Mouse (Mus musculus) megakaryocyte-erythroid progenitor cell, adult 5-6 weeks (primary cell): Measurements from ENCODE around the gene Gm9837. TPM values are rescaled to one million over a fixed set of nuclear protein-coding genes. Genes with fewer than 3 reads are reported as not detected.
A peak's percentile ranks its signal among the peaks of the same experiment; 100 is the strongest.

ENCODE experiments used
- ATAC-seq: replicated peaks from 2 replicates; pipeline ENCODE4 v1.8.0; 2016; ENCODE audit warnings: mild to moderate bottlenecking, inconsistent platforms; ENCODE audit not compliant: severe bottlenecking, poor library complexity, low FRiP score, low TSS enrichment
- total RNA-seq, 2 experiments: library from RNA; stranded (forward) in 1 of 2; stranded (reverse) in 1 of 2; fragments of 200-1000, 215-1000 nt in 1 of 2; fragments of >200 nt in 1 of 2; fragmentation: Nextera tagmentation in 1 of 2; gene quantifications; 2 replicates each; pipeline ENCODE4 v1.2.3; 2014 to 2017

The Gm9837 gene
- total RNA-seq (2014; fragmentation: Nextera tagmentation) (not detected in 2 replicates), total RNA-seq (2017) (not detected in 2 replicates)

GRCm38 (mm10) chr11:53469968-53470695, at the start of gene Gm9837:
Gene Gm9837 (minus strand): TSS chr11:53470479.
- ATAC-seq: peak; percentile 89

DNA sequence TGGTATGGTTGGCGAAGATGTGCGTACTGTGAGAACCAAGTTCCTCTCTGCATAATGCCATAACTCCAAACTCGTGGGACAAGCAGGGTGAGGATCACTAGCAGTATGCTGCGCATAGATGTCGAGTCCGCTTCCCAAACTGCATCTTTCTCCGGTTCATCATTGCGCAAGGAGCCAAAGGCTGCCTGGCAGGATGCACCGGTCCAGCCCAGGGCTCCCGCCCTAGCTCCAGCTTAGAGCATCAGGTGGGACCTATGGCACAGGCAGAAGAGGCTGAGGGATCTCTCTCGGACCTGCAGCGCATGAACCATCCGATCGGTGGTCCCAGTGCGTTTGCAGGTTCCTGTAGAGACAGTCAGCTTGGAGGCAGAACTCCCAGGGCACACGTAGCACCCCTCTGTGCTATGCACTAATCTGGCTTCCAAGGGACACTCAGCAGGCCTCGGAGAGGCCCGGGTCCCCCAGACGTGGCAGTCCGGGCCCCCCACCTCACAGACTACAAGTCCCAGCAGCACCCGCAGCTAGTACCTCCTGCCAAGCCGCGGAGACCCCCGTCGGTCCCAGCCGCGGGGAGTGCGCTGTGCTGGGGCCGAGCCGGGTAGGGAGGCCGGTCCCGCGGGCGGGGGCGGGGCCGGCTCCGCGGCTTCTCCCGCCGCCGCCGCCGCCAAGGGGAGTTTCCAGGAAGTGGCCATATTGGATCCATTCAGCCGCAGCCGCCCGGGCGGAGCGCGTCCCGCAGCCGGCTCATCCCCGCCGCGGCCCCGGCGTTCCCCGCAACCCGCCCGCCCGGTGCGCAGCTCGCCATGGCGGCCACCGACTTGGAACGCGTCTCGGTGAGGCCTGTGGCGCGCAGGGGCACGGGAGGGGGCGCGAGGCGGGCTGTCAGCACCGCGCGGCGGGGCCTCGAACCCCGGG, 49.2 kb upstream of the Gm9837 start, which contains the start of gene Sept8:
Sept8 (plus strand) TSS at position 51 of the 915 bp plus-strand sequence.
- ATAC-seq: no peak; the same call in 1 of the 2 replicates

DNA sequence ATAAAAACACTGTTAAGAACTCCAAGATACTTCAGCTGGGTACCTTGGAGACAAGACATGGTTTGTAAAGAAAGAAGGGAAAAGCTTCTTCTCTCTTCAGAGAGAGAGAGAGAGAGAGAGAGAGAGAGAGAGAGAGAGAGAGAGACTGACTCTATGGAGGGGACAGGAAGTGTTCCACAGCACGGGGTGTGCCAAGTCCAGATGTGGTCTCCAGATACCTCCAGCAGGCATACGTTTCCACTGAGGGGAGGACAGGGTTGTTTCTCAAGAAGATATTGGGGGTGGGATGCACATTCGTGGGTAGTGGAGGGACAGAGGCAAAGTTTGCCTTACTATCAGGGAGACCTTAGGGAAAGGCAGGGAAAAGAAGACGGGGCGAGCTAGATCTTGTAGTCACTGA, 48.5 kb upstream of the Gm9837 start:
- ATAC-seq: no peak

DNA sequence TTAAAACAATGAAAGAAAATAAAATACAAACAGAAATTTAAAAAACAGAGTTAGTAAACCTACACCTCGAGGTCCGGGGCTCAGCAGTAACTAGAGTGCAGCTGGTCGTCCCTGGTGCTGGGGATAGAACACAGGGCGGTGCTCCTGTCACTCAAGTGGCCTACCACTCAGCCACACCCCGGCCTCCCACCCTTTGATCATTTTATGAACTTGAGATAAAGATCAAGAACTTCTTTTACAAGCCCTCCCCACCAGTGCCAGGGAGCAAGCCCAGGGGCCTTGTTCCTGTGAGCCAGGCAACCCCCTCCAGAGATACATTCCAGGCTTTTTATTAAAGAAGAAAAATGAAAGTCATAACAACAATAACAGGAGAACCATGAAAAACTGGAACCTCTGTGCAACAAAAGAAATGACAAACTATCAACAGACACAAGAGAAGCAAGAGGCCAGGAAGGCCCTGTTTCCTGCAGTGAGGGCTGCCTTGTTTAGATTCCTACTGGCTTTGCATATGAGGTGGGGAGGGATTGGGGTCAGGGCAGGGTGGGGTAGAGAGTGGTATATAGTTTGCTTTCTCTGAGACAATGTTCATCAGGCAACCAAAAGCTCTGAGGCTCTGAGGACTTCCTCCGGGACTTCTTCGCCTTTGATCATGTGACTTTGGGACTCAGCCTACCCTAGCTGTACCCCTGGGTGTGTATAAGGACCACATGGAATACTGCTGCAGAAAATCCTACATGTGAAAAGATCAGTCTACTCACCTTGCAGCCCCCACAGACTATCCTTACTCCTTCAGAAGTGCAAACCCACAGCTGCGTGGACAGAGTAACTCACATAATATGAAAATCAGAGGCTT, 46.7 kb upstream of the Gm9837 start:
- ATAC-seq: 0 out of 2 replicates have a peak, but pooled peaks have one; percentile 12

- ATAC-seq: no peak
Observed at GRCm38 (mm10) chr11:53510351-53510750, 40.1 kb upstream of the Gm9837 start.

DNA sequence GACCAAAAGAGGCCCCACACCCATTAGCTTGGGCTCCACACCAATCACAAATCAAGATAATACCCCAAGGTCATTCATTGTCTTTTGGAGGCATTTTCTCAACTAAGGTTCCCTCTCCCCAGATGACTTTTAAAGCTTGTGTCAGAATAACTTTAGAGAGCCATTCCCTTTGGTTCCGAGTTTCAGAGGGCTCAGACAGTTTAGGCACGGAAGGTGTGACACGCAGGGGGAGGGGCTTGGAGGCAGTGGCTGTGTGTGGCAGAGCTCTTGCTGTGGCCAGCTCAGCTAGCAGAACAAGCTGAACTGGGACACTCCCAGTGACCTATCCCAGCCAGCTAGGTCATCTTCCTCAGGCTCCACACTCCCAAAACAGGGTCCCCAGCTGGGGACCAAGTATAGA, 38.3 kb upstream of the Gm9837 start:
- no peak for ATAC-seq

DNA sequence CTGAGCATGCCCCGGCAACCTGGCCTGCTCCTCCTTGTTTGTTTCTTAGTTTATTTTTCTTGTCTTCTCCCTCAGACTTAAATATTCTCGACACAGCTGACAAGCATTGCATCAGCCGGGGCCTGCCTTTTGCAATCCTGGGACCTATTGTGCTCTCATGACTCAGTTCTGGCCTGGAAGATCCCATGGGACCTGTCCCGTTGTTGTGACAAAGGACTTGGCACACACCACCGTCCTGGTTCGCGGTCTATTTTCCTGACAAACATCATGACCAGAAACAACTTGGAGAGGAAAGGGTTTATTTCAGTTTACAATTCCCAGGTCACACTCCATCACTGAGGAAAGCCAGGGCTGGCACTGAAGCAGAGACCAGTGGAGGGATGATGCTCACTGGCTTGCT, 37.9 kb upstream of the Gm9837 start:
- ATAC-seq: no peak

GRCm38 (mm10) chr11:53507098-53507805, 37.0 kb upstream of the Gm9837 start:
- ATAC-seq: no peak

- ATAC-seq: no peak
Observed at GRCm38 (mm10) chr11:53505026-53505663, 34.9 kb upstream of the Gm9837 start.

GRCm38 (mm10) chr11:53504376-53504775, 34.1 kb upstream of the Gm9837 start:
- no peak for ATAC-seq

DNA sequence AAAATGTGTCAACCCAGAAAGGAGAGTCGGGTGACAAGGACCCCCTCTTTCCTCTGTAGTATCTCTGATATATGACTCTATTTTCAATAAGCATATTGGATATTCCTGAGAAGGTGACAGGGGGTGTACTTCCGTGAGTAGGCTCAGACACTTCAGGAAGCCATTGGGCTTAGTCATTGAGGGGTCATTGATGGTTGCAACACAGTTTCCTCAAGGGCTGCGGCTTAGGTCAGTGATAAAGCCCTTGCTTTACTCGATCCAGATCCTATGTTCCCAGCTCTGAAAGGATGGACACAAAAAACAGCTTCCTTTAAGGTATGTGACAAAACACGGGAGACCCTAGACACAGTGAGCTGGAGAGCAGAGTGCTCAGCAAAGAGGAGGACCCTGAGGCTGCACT, 33.5 kb upstream of the Gm9837 start:
- no peak for ATAC-seq

DNA sequence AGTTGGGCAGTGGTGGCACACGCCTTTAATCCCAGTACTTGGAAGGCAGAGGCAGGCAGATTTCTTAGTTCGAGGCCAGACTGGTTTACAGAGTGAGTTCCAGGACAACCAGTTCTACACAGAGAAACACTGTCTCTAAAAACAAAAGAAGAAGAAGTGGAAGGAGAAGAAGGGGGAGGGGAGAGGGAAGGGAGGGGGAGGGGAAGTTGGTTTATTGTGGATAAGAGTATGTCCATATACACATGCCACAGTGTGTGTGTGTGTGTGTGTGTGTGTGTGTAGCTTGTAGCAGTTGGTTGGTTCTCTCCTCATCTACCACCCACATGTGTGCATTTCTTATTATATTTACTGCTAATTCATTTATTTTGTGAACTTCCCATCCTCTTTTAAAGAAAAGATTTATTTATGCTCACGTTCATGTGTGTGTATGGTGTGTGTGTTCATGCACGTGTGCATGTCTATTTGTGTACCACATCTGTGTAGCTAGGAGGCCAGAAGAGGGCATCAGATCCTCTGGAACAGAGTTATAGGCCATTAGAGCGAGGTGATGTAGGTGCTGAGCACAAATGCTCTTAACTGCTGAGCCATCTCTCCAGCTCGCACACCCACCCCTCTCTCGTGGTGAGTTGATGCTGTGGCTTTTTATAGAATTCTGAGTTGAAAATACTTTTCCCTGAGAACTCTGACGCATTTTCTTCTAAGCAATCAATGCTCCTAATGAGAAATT, 31.9 kb upstream of the Gm9837 start:
- ATAC-seq: no peak

DNA sequence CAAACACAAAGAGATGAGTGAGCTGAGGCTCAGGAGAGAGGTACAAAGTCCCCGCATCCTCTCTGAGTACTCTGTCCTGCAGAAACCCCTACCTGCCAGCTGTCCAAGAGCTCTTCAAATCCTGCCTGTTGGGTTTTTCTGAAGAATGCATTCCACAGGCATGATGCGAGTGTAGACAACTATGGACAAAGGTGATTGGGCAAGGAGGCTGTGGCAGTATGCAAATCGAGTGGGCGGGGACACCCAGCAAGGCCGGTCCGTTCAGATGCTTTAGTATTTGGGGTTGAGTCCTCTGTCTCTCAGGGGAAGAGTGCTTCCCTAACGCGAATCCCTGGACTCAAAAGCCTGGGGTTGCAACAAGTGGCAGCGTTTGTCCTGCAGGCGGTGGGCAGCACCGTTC, 30.3 kb upstream of the Gm9837 start:
- peak; percentile 86 for ATAC-seq

DNA sequence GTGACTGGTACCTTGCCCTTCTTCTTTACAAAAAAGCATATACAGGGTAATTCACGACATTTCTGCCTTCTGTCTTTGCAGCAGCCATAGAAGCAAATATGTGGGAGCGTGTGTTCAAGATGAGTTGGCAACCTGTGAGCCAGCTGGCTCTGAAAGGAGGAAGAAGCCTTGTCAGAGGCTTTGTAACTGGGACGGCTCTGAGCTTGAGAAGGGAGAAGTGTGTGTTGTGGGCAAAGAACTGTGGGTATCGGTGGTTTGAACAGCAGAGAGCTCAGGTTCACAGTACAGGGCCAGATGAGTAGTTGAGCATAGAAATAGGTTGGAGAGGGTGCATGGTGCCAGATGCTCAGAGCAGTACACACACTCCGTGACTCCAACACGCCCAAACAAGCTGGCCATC, 26.7 kb upstream of the Gm9837 start:
- ATAC-seq: peak; percentile 49; the same call in 1 of the 2 replicates

DNA sequence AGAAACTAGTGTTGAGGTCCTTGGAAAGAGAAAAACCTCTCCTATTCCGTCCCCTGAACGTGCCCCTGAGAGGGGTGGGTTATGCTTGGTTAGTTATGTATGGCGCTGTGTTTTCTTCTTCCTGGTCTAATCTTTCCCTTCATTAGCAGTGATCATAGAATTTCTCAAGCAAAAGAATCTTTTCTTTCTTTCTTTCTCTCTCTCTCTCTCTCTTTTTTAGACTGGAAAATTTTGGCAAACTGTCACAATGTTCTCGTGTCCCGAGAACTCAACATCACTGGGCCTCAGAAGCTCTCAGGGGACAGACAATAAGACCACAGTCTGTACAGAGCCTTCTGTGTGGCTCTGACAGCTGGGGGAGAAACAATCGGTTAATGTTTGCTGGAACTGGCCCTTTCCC, 25.1 kb upstream of the Gm9837 start:
- ATAC-seq: no peak

- no peak for ATAC-seq
Observed at GRCm38 (mm10) chr11:53493243-53493955, 23.1 kb upstream of the Gm9837 start.

GRCm38 (mm10) chr11:53491954-53492401, 21.7 kb upstream of the Gm9837 start:
- ATAC-seq: no peak
